Mouse (Mus musculus) layer of hippocampus, postnatal 25 days (tissue): ENCODE measurements around the gene Tmem109. TPM values are rescaled to one million over a fixed set of nuclear protein-coding genes. Genes with fewer than 3 reads are reported as not detected.

Experiments
- DNase-seq, 2 experiments: peaks; one replicate each; pipeline ENCODE4 v3.0.0; 2022; ENCODE audit warnings: mixed read lengths in 2 of 2, low spot score in 1 of 2; ENCODE audit errors: extremely low spot score in 1 of 2
- total RNA-seq, 2 experiments: library from RNA; stranded (reverse); gene quantifications; 2 replicates each; pipeline ENCODE4 v1.2.3; 2021

Tmem109 gene
- total RNA-seq, 2 experiments from 2014 or later: 47.6 to 59.2 TPM

DNA sequence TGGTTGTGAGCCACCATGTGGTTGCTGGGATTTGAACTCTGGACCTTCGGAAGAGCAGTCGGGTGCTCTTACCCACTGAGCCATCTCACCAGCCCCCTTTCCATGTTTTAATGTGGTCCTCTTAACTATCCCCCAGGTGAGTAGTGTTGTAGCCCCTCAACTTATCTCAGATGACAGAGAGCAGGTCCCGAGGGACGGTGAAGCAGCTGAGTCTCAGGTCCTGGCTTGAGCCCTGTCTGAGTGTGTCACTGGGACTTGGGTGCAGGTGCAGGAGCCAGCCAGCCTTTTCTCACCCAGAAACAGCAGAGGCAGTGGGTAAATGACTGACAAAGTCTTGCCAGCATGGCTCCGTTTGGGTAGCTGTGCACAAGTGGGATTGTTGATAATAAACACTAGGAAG lies 37.6 kb downstream of the Tmem109 start:
- DNase-seq: no peak

DNA sequence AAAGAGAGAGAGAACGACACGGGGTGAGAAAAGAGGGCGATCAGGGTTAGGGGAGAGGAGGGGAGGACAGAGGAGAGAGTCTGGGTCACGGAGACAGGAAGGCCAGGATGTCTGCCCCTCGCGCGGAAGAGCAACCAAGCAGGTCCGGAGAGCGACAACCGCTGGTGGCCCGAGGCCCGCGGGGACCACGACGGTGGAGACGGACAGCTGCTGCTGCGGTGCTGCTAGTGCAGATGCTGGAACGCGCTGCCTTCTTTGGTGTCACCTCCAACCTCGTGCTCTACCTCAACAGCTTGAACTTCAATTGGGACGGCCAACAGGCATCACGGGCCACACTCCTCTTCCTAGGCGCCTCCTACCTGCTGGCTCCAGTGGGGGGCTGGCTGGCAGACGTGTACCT lies 38.9 kb downstream of the Tmem109 start:
- DNase-seq: no peak

DNA sequence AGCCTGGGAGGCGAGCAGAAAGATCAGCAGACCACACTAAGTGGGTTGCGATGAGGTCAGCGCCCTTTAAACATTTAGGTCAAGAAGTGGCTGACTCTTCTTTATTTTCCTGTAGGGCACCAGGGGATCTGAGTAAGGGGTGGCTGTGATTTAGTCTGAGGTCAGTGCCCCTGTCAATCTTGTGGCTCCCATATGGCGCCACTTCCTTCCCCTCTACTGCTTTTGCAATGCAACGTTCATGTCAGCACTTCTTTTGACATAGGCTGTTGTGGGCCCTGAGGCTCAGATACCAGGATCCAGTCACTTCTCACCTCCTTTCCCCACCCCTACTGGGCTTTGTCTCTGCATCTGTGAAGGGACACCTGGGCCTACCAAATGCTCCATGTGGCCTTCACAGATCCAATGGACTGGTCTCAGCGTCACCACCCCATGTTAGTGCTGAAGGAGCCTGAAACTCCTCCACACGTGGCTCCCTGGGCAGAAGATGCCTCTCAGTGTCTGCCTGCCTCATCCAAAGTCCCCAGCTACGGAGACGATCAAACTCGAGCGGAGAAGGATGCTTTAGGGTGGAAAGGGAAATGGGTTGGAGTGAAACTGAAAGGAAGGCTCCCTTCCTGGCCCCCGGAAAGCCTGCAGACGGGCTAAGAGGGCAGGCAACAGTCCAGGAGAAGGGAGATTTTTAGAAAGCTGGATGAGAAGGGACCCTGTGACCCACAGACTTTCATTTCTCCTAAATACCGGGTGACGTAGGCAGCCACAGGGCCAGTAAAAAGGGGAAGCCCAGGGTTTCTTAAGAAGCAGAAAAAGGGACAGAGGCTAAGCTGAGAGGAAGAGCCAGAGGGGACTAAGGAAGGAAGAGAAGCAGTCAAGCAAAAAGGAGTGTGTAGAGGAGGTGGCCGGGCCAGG lies 39.8 kb downstream of the Tmem109 start:
- no peak for DNase-seq

DNA sequence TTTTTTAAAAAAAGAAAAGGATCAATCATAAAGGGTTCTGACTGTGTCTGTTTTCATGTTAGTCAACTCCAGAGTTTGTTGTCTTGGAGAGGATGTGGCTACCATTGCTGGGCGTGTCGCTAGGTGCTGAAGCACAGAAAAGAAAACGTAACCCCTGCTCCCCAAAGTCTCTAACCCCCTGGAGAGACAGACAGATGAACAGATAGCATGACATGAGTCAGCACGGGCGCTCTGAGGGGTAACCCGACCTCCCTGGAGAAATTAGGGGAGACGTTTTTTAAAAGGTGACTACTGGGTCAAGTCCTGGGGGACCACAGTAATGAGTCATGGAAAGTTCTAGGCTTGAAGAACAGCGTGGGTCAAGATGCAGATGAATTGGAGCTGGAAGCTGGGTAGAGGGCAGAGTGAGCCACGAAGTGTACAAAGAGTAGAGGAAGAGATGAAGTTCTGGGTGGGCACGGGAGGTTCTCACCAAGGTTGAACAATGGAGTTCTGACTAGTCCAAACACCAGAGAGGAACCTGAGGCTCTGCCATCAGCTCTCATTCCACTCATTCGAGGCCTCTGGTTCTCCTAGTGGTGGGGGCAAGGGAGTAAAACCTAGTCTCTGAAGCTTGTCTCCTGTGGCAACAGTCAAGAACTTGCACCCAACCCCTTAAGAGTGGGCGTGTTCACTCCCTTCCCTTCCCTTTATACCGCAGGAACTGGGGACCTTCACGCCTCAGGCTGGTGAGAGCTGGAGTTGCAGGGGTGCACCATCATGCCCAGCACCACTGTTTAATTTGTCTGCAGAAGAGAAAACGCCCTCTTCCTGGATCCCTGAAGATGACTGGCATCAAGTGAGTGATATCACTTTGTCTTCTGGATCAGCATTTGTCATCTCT lies 42.5 kb downstream of the Tmem109 start, which contains the start of gene Slc15a3:
Gene Slc15a3, plus strand, starts transcription at position 718 of the 883 bp plus-strand sequence.
- no peak for DNase-seq

DNA sequence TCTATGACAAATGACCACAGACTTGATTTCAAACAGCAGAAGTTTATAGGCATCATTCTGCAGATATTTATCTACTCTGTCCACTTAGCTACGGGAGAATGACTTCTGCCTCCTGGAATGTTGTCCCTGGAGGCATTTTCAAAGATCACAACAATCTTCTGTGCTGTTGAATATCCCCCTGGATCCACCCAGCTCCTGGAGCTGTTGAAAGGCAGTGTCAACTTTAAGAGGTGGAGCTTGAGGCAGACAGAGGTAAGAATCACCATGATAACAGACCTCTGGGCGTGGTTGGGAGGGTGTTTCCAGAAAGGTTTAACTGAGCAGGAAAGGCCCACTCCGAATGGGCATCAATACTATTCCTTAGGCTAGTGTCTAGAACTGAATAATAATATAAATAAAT lies 46.1 kb downstream of the Tmem109 start:
- DNase-seq: no peak

DNA sequence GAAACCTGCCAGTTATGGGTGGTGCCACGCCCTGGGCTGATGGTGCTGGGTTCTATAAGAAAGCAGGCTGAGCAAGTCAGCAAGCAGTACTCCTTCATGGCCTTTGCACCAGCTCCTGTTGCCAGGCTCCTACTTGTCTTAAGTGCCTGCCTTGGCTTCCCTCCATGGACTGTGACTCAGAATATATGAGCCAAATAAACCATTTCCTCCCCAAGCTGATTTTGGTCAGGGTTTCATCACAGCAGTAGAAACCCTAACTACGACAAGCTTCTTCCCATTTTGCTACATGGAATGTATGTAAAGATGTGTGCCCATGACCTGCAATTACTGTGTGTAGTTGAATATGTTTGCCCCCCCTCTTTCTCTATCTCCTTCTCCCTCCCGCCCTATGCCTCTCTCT lies 48.2 kb downstream of the Tmem109 start:
- DNase-seq: no peak

DNA sequence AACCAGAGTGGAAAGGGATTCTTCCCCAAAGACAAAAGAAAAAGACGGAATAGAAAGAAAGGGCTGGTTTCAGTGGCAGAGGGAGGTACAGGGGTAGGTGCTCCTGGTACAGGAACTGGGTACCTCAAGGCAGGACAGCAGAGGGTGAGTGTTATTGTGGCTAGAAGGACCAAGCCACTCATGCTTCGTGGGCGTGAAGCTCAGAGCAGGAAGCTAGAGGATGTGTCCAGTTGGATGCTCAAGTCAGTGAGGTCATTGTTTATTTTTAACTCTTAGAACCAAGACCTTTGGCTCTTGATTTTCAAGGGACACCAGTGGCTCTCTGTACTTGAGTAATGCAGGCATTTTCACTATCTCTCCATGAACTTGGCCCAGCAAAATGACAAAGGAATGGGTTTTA lies 49.8 kb downstream of the Tmem109 start:
- no peak for DNase-seq

DNA sequence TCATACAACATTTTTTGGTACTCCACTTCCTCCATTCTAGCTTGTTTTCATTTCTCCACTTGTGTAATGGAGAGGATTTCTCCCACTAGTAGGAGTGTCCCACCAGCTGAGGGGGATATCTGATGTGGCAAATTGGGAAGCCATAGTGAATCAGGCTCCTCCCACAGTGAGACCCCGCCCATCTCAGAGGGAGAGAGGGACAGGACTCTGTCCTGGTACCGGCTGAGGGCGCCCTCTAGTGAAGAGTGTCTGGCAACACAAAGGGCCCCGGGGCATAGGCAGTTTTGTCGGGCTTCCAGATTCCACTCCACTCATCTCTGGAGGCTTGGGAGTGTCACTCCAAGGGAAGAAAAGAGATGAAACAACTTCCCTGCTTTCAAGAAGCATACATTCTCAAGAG lies 50.4 kb downstream of the Tmem109 start:
- peak in 1 of 2 experiments; percentile 55 for DNase-seq

DNA sequence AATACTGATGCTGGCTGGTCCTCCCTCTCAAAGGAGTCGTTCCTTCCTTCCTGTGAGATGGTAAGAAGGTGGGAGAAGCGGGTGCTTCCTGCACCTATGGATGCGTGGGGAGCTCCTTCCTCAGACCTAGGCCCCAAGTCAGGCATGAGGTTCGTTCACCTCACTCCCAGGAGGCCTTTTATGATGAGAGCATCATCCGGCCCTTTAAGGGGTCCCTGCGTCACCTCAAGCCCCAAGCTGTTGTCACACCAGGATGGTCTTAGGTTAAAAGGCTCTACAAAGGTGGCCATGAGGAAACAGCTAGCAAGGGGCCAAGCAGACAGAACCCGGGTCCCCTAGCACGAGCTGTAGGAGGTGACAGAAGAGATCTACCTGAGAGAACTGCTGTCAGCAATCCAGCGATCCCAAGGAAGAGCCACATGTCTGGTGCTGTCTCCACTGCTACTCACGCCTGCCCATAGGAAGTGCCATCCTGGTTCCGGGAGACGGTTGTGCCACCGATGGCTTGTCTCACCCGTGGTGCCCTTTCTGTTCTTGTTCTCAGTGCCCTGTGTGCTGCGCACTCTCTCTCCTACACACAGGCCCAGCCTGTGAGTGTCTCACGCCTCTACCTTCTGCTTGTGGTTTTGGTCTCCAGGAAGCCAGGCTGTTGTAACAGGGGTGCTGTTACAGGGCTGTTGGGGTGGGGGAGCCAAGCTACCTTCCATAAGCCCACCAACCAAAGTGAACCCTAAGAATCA lies 52.2 kb downstream of the Tmem109 start, which contains the start of gene Cd6:
Gene Cd6, minus strand, starts transcription at position 623 of the 740 bp plus-strand sequence.
- no peak for DNase-seq

DNA sequence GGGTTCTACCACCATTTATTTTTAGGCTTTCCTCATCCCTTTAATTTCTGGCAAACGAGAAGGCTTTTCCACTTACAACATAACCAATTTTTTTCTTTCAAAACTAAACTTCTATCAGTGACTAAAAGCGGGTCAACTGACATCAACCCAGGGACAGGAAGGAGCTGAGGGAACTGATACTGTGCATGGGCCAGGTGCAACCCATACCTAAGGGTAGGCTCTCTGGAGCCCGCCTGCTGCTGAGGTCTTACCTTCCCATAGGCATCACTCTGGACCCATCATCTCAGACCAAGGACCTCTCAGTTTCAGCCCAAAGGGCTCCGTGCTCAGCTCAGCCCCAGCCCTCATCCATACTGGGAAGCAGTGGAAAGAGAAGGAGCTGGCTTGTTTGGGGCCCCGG lies 53.5 kb downstream of the Tmem109 start:
- no peak for DNase-seq

DNA sequence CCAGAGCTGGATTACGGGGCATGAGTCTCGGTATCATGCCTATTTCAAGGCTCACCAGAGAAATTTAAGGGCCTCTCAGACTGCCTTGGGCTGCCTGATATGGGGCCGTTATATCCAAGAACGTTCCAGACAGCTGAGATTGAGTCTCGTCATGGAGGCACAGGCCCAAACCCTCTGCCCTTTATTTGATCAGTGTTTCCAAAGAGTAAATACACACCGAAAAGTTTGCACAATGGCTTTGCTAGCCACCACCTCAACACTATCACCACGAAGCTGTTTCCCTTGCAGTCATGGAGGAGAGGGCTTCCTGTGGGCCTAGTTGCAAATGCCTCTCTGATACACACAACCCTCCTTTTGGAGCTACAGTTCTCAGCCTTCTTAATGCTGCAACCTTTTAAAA lies 57.7 kb downstream of the Tmem109 start:
- no peak for DNase-seq

DNA sequence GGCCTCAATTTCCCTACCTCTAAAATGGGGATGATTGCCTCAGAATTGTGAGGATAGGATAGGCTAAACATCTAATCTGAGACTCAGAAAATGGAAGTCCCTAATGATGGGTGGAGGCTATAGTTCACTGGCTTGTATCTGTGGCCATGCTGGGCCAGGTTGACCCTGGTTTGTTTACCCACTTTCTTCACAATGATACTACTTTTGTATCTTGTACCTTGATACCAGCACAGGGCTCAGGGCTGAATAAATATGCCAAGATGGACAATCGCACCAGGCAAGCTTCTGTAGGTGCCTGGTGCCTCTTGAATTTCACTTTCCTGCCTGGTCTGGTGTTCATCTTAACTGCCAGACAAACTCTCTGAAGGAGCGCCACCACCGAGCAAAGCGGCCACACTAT lies 59.3 kb downstream of the Tmem109 start:
- no peak for DNase-seq

DNA sequence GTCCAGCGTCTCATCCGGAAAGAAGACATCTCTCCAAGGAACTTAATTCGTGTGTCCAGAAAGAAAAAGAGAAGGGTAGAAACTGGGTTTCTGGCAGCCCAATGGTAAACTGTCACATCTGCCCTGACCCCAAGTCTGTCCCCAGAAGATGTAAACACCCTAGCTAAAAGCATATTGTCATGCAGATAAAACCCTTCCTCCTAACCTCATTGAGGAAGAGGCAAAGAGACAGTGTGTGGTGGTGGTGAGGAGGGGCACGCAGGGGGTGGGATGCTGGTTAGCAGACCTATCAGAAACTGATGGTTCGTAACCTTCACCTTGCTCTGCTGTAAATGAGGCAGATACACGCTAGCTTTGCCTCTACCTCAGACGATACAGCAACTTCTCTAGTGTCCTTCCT lies 60.5 kb downstream of the Tmem109 start:
- no peak for DNase-seq

Other genes starting within 250 kb of the Tmem109 start
- gene Vwce, start 247.8 kb downstream of the Tmem109 start, total RNA-seq: under 1 TPM; 0.14 to 0.22 TPM
- gene Pga5, start 203.9 kb downstream of the Tmem109 start, total RNA-seq: not detected
- 10 to 100 TPM; 24.8 to 28.0 TPM for gene Vps37c, start 193.3 kb downstream of the Tmem109 start, total RNA-seq
- under 1 TPM in 1 of 2 experiments, not detected in 1; 0.16 TPM for gene Cd5, start 143.0 kb downstream of the Tmem109 start, total RNA-seq
- under 1 TPM; 0.25 to 0.49 TPM for gene Cd6, start 51.9 kb downstream of the Tmem109 start, total RNA-seq
- 1 to 10 TPM; 1.1 to 1.9 TPM for gene Slc15a3, start 42.3 kb downstream of the Tmem109 start, total RNA-seq
- gene Tmem132a, start 12.1 kb downstream of the Tmem109 start, total RNA-seq: 100 to 1,000 TPM; 198 to 220 TPM
- 100 to 1,000 TPM; 189 to 212 TPM for gene Prpf19, start 13.2 kb upstream of the Tmem109 start, total RNA-seq
- gene Zp1, start 38.6 kb upstream of the Tmem109 start, total RNA-seq: not detected
- under 1 TPM; 0.22 to 0.26 TPM for gene Ptgdr2, start 55.2 kb upstream of the Tmem109 start, total RNA-seq
- gene Ccdc86, start 67.3 kb upstream of the Tmem109 start, total RNA-seq: 1 to 10 TPM; 7.8 to 9.4 TPM
- not detected for gene Ms4a10, start 92.7 kb upstream of the Tmem109 start, total RNA-seq
- gene Ms4a15, start 111.2 kb upstream of the Tmem109 start, total RNA-seq: not detected
- not detected for gene Ms4a18, start 136.0 kb upstream of the Tmem109 start, total RNA-seq
- not detected for gene Ms4a8a, start 199.1 kb upstream of the Tmem109 start, total RNA-seq
- gene 1700017D01Rik, start 248.9 kb upstream of the Tmem109 start, total RNA-seq: not detected